Mouse (Mus musculus): Measurements from ENCODE around the gene Gtf2ird2. TPM values are rescaled to one million over a fixed set of nuclear protein-coding genes. Genes with fewer than 3 reads are reported as not detected.

The Gtf2ird2 gene
- total RNA-seq, 2 experiments from 2014 or later = 1.3 to 3.9 TPM

GRCm38 (mm10) chr5:134182172-134182571, 1.6 kb upstream of the Gtf2ird2 start:
- no peak for ATAC-seq (replicated peaks; ENCODE audit: poor library complexity, severe bottlenecking)

GRCm38 (mm10) chr5:134182735-134183134, 1.1 kb upstream of the Gtf2ird2 start:
- no peak for ATAC-seq (replicated peaks; ENCODE audit: poor library complexity, severe bottlenecking)

GRCm38 (mm10) chr5:134183162-134183561, 657 bp upstream of the Gtf2ird2 start:
- ATAC-seq (replicated peaks; ENCODE audit: poor library complexity, severe bottlenecking) = no peak

- no peak for ATAC-seq (replicated peaks; ENCODE audit: poor library complexity, severe bottlenecking)
These were observed 2.2 kb downstream of the Gtf2ird2 start for GRCm38 (mm10) chr5:134186059-134186458.

GRCm38 (mm10) chr5:134186961-134187731, 3.3 kb downstream of the Gtf2ird2 start:
- peak; percentile 48 for ATAC-seq (replicated peaks; ENCODE audit: poor library complexity, severe bottlenecking)

GRCm38 (mm10) chr5:134188571-134188970, 4.8 kb downstream of the Gtf2ird2 start:
- peak; percentile 42 for ATAC-seq (replicated peaks; ENCODE audit: poor library complexity, severe bottlenecking)

GRCm38 (mm10) chr5:134193664-134194063, 9.8 kb downstream of the Gtf2ird2 start:
- ATAC-seq (replicated peaks; ENCODE audit: poor library complexity, severe bottlenecking) = peak; percentile 64

- 0 out of 2 replicates have a peak, but pooled peaks have one; percentile 15 for ATAC-seq (replicated peaks; ENCODE audit: poor library complexity, severe bottlenecking)
These were observed 22.9 kb downstream of the Gtf2ird2 start for GRCm38 (mm10) chr5:134206721-134207120.

GRCm38 (mm10) chr5:134209931-134210554, 26.2 kb downstream of the Gtf2ird2 start:
- ATAC-seq (replicated peaks; ENCODE audit: poor library complexity, severe bottlenecking) = no peak

GRCm38 (mm10) chr5:134214021-134214806, 30.4 kb downstream of the Gtf2ird2 start:
- ATAC-seq (replicated peaks; ENCODE audit: poor library complexity, severe bottlenecking) = peak; percentile 88

GRCm38 (mm10) chr5:134217900-134218299, 34.1 kb downstream of the Gtf2ird2 start:
- ATAC-seq (replicated peaks; ENCODE audit: poor library complexity, severe bottlenecking) = no peak

GRCm38 (mm10) chr5:134221278-134221677, 37.5 kb downstream of the Gtf2ird2 start:
- no peak for ATAC-seq (replicated peaks; ENCODE audit: poor library complexity, severe bottlenecking)

- ATAC-seq (replicated peaks; ENCODE audit: poor library complexity, severe bottlenecking) = no peak
These were observed 37.9 kb downstream of the Gtf2ird2 start for GRCm38 (mm10) chr5:134221708-134222150.

GRCm38 (mm10) chr5:134225110-134225901, 41.5 kb downstream of the Gtf2ird2 start:
- ATAC-seq (replicated peaks; ENCODE audit: poor library complexity, severe bottlenecking) = peak; percentile 38

- no peak for ATAC-seq (replicated peaks; ENCODE audit: poor library complexity, severe bottlenecking)
These were observed 43.1 kb downstream of the Gtf2ird2 start for GRCm38 (mm10) chr5:134226946-134227345.

GRCm38 (mm10) chr5:134227574-134228248, 43.9 kb downstream of the Gtf2ird2 start:
- ATAC-seq (replicated peaks; ENCODE audit: poor library complexity, severe bottlenecking) = no peak

- ATAC-seq (replicated peaks; ENCODE audit: poor library complexity, severe bottlenecking) = peak; percentile 14
These were observed 44.4 kb downstream of the Gtf2ird2 start for GRCm38 (mm10) chr5:134228249-134228638.

GRCm38 (mm10) chr5:134229391-134229790, 45.6 kb downstream of the Gtf2ird2 start, which contains the start of gene Ncf1:
Gene Ncf1 (minus strand): TSS chr5:134229625.
- peak; percentile 33 for ATAC-seq (replicated peaks; ENCODE audit: poor library complexity, severe bottlenecking)

GRCm38 (mm10) chr5:134231376-134231775, 47.6 kb downstream of the Gtf2ird2 start:
- peak; percentile 34 for ATAC-seq (replicated peaks; ENCODE audit: poor library complexity, severe bottlenecking)
